Mouse (Mus musculus) embryonic fibroblast, embryonic 13.5 days (primary cell): ENCODE results near the gene Ptprcap. TPM values are rescaled to one million over a fixed set of nuclear protein-coding genes. Genes with fewer than 3 reads are reported as not detected.

ENCODE experiments used
- H3K27ac ChIP-seq: 2 replicates; pipeline ENCODE4 v1.5.1; 2012; ENCODE audit warnings: low read length, control low read depth, inconsistent platforms; ENCODE audit not compliant: insufficient read depth
- H3K4me1 ChIP-seq: 2 replicates; pipeline ENCODE4 v1.6.1; 2011; ENCODE audit warnings: low read length; ENCODE audit not compliant: control insufficient read depth, insufficient read depth
- H3K4me3 ChIP-seq: 2 replicates; pipeline ENCODE4 v1.5.1; 2011; ENCODE audit warnings: mild to moderate bottlenecking, control low read depth, low read length; ENCODE audit not compliant: insufficient read depth
- CTCF ChIP-seq: IDR thresholded peaks from 2 replicates; pipeline ENCODE4 v1.5.1; 2011; ENCODE audit warnings: mild to moderate bottlenecking, control low read depth, low read length, moderate library complexity, borderline replicate concordance; ENCODE audit not compliant: insufficient read depth
- POLR2A ChIP-seq: IDR thresholded peaks from 2 replicates; pipeline ENCODE4 v1.6.1; 2011; ENCODE audit warnings: low read depth, mild to moderate bottlenecking, control low read depth, low read length, moderate library complexity
- polyA plus RNA-seq: library from polyadenylated mRNA; stranded (reverse); fragments of >200 nt; gene quantifications from 2 replicates; pipeline ENCODE4 v1.2.4, GENCODE M21; 2011; ENCODE audit warnings: low read depth; ENCODE audit not compliant: missing spikeins, insufficient read length

Gene Ptprcap
- polyA plus RNA-seq, 1 experiment: not detected

GRCm38 (mm10) chr19:4193129-4193528 is 39.7 kb downstream of the Ptprcap start:
- H3K27ac ChIP-seq: no peak overlapping the region
- no peak for TF ChIP-seq CTCF
- TF ChIP-seq POLR2A: no peak
- H3K4me3 ChIP-seq: peak overlapping the region; percentile 94
- peaks cover 19% of the 10 kb centered on the region for H3K4me1 ChIP-seq

DNA sequence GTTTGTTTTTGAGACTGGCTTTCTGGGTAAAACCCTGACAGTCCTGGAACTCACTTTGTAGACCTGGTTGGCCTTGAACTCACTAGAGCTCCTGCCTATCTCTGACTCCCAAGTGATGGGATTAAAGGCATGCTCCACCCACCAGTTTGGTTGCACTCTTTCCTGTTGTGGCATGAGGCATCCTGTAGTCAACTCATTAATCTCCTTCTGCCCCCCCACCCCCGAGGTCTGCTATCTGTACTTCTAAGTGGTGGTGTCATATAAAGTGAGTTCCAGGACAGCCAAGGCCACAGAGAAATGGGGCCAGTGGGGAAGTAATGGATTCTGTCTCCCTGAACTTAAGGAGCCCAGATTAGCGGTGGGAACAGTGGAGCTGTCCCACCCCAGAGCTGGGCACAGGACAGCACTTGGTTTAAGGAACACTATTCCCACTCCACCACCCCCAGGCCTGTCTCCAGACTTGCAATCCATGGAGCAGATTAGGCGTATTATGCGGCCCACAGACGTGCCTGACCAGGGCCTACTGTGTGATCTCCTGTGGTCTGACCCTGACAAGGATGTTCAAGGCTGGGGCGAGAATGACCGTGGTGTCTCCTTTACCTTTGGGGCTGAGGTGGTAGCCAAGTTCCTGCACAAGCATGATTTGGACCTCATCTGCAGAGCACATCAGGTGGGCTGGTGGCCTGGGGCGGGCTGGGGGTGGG is 40.8 kb downstream of the Ptprcap start:
- TF ChIP-seq CTCF: no peak
- TF ChIP-seq POLR2A: peak; percentile 14; the same call in 1 of the 2 replicates
- Histone ChIP-seq H3K4me1 (peaks cover 19% of the 10 kb centered on the region), H3K27ac (no peak overlapping the region), H3K4me3 (no peak overlapping the region)

- no peak overlapping the region for H3K4me3 ChIP-seq
- TF ChIP-seq CTCF: no peak
- TF ChIP-seq POLR2A: peak; percentile 15; the same call in 1 of the 2 replicates
- no peak overlapping the region for H3K27ac ChIP-seq
- H3K4me1 ChIP-seq: peaks cover 21% of the 10 kb centered on the region
Observed at GRCm38 (mm10) chr19:4194776-4195650, 41.6 kb downstream of the Ptprcap start.

DNA sequence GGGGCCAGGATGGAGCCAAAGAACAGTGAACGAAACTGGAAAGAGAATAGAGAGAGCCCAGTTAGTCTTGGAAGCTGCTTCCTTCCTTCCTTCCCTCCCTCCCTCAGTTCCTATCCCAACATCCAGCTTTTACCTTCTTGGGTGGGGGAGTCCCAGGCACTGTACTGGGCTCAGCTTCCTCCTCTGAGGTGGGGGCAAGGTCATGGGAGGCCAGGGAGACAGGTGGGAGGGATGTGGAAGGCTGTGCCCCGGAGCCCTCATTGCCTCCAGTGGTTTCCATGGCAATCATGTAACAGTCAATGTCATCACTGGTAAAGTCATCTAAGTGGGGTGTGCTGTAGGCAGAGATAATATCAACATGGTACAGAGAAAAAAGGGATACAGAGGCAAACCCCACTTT is 42.6 kb downstream of the Ptprcap start:
- H3K27ac ChIP-seq: no peak overlapping the region
- H3K4me1 ChIP-seq: peaks cover 24% of the 10 kb centered on the region
- H3K4me3 ChIP-seq: no peak overlapping the region
- TF ChIP-seq CTCF: no peak
- TF ChIP-seq POLR2A: no peak

DNA sequence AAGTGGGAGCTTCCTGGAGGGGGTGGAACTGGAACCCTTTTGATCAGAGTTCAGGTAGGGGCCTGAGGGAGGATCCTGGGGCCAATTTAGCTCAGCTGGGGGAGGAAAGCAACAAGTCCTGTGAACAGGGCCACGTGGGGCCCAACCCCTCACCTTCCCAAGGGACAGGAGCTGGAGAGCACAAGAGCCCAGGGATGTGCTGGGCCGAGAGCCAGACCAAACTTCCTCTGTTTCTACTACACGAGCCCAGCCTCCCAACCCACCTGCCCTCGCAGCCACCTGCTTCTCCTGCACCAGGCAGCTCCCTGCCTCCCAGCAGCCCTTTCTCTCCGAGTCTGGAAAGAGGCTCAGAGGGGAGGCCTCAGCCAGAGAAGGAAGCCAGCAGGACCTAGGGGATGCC is 43.1 kb downstream of the Ptprcap start:
- peaks cover 21% of the 10 kb centered on the region for H3K4me1 ChIP-seq
- no peak overlapping the region for H3K4me3 ChIP-seq
- H3K27ac ChIP-seq: no peak overlapping the region
- TF ChIP-seq POLR2A: no peak
- TF ChIP-seq CTCF: no peak

DNA sequence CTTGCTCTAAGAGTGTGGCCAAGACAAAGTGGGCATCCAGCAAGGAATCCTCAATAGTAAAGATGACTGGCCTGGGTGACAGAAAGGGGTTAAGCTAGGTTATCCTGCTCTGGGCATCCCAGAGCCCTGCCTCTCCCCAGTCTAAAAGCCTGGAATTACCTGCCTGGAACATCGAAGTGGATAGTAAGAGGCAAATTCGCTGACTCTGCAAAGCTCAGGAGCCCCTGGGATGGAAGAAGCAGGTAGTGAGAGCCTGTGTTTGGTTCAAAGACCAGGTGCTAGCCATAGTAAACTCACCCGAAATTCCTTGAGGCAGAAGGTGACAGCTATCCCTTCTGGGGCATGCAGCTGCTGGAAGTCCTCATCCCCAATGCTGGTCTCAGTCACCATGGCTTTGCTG is 43.8 kb downstream of the Ptprcap start:
- Histone ChIP-seq H3K27ac (no peak overlapping the region), H3K4me1 (peaks cover 20% of the 10 kb centered on the region), H3K4me3 (no peak overlapping the region)
- TF ChIP-seq CTCF (no peak), POLR2A (0 out of 2 replicates have a peak, but pooled peaks have one; percentile 11)

DNA sequence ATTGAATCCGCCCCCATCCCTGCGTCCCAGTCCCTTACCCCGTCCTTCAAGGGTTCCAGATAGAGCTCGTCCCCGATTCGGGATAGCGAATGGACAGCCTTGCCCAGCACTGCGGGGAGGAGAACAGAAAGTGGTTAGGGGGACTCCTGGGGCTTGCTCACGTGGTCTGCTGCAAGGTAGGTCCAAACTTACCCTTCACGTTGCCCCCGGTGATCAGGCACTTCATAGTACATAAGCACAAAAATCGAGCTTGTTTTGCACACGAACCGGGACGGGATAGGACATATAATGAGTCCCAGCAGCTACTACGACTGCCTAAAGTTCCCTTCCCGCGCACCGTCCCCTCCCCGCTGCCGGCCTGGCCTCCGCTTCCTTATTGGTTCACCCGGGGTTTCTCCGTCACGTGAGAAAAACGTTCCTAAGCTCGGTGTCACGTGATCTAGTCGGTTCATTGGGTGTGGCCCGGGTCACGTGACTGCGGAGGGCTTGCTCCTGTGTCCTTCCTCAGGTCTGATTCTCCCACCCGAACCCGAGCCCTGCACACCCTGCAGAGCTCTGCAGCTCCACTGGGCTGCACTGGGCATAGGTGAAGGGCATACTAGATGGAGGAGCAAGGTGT is 48.0 kb downstream of the Ptprcap start, which contains the start of gene Rad9a:
Gene Rad9a, minus strand, starts transcription at position 372 of the 619 bp plus-strand sequence.
- Histone ChIP-seq H3K4me1 (peaks cover 10% of the 10 kb centered on the region), H3K27ac (peak within 1 kb of the TSS; percentile 33), H3K4me3 (peak within 1 kb of the TSS; percentile 61)
- TF ChIP-seq POLR2A (peak; percentile 88), CTCF (no peak)

GRCm38 (mm10) chr19:4202149-4202548 is 48.7 kb downstream of the Ptprcap start:
- H3K4me3 ChIP-seq: peak overlapping the region; percentile 52
- H3K4me1 ChIP-seq: peaks cover 5% of the 10 kb centered on the region; the same call in 1 of the 2 replicates
- TF ChIP-seq CTCF (no peak), POLR2A (no peak)
- no peak overlapping the region for H3K27ac ChIP-seq

- Histone ChIP-seq H3K27ac (no peak overlapping the region), H3K4me3 (no peak overlapping the region), H3K4me1 (peaks cover 5% of the 10 kb centered on the region; the same call in 1 of the 2 replicates)
- no peak for TF ChIP-seq CTCF
- no peak for TF ChIP-seq POLR2A
Observed at GRCm38 (mm10) chr19:4203148-4203547, 49.7 kb downstream of the Ptprcap start.

DNA sequence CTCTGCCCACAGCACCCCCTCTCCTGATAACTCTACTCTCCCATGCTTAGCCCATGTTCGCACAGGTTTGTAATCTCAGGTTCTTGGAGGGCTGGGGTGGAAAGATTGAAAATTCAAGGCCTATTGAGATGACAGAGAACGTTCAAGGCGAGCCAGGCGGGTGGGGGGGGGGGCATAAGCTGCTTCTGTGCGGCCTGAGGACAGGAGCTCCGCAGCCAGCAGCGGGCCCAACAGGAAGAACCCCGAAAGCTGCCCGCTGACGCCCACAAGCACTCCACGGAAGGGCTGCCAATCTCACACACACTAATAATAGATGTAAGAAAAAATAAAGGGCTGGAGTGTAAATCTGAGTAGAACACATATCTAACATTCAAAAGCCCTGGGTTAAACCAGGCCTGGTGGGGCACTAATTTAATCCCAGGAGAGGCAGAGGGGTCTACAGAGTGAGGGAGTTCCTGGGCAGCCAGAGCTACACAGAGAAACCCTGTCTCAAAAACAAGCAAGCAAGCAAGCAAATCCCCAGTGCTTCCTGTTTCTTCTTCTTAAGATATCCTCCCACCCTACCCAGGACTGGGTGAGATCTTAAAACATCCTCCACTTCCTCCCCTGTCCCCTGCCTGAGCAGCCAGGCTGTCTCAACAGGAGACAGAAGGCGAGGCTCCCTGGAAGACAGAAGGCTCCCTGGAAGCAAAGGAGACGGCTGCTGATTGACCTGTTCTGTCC is 50.4 kb downstream of the Ptprcap start:
- no peak for TF ChIP-seq CTCF
- no peak for TF ChIP-seq POLR2A
- Histone ChIP-seq H3K4me1 (peaks cover 5% of the 10 kb centered on the region; the same call in 1 of the 2 replicates), H3K27ac (no peak overlapping the region), H3K4me3 (no peak overlapping the region)
